Mouse (Mus musculus) effector memory CD4-positive, alpha-beta T cell, adult 7 months (primary cell): ENCODE data around the gene Map2k2. TPM values are rescaled to one million over a fixed set of nuclear protein-coding genes. Genes with fewer than 3 reads are reported as not detected.

Experiments
- polyA plus RNA-seq: library from polyadenylated mRNA; unstranded; fragments of 100-300 nt; shearing (Covaris generic); gene quantifications from one replicate; pipeline ENCODE4 v1.2.1, GENCODE M21; 2017

Gene Map2k2
- polyA plus RNA-seq, result 139 TPM

GRCm38 (mm10) chr10:81105565-81106112 lies at the start of gene Map2k2:
TSS of gene Map2k2 (plus strand) at chr10:81105915.

GRCm38 (mm10) chr10:81059603-81060543 lies 45.8 kb upstream of the Map2k2 start, which contains the start of gene Sgta:
TSS of gene Sgta (minus strand) at chr10:81060181.

GRCm38 (mm10) chr10:81069836-81070235 lies 35.9 kb upstream of the Map2k2 start, which contains the start of gene Thop1:
TSS of gene Thop1 (plus strand) at chr10:81070035.

GRCm38 (mm10) chr10:81134966-81135681 lies 29.4 kb downstream of the Map2k2 start, which contains the start of gene Zbtb7a:
TSS of gene Zbtb7a (plus strand) at chr10:81135220.

GRCm38 (mm10) chr10:81167200-81168086 lies 61.7 kb downstream of the Map2k2 start, which contains the start of gene Pias4:
TSS of gene Pias4 (minus strand) at chr10:81167923.

GRCm38 (mm10) chr10:81176466-81177271 lies 71.0 kb downstream of the Map2k2 start, which contains the start of gene Eef2:
TSS of gene Eef2 (plus strand) at chr10:81176631.

GRCm38 (mm10) chr10:81182336-81183333 lies 76.9 kb downstream of the Map2k2 start, which contains the start of gene Dapk3:
TSS of gene Dapk3 (plus strand) at chr10:81183005.

Other genes starting within 250 kb of the Map2k2 start
- not detected for gene Tmprss9, start 234.1 kb upstream of the Map2k2 start, polyA plus RNA-seq
- gene Timm13, start 204.9 kb upstream of the Map2k2 start, polyA plus RNA-seq, result 151 TPM
- gene Lmnb2, start 187.7 kb upstream of the Map2k2 start, polyA plus RNA-seq, result 18.5 TPM
- gene Gadd45b, start 175.8 kb upstream of the Map2k2 start, polyA plus RNA-seq, result 743 TPM
- 0.55 TPM for gene Gng7, start 91.0 kb upstream of the Map2k2 start, polyA plus RNA-seq
- not detected for gene Diras1, start 80.3 kb upstream of the Map2k2 start, polyA plus RNA-seq
- 11.1 TPM for gene Slc39a3, start 68.5 kb upstream of the Map2k2 start, polyA plus RNA-seq
- gene Sgta, start 45.7 kb upstream of the Map2k2 start, polyA plus RNA-seq, result 65.6 TPM
- gene Thop1, start 35.9 kb upstream of the Map2k2 start, polyA plus RNA-seq, result 4.3 TPM
- gene Creb3l3, start 7.0 kb upstream of the Map2k2 start, polyA plus RNA-seq, result not detected
- 79.6 TPM for gene Zbtb7a, start 29.3 kb downstream of the Map2k2 start, polyA plus RNA-seq
- 35.9 TPM for gene Pias4, start 62.0 kb downstream of the Map2k2 start, polyA plus RNA-seq
- 829 TPM for gene Eef2, start 70.7 kb downstream of the Map2k2 start, polyA plus RNA-seq
- 82.9 TPM for gene Dapk3, start 77.1 kb downstream of the Map2k2 start, polyA plus RNA-seq
- 0.32 TPM for gene 4930442H23Rik, start 77.9 kb downstream of the Map2k2 start, polyA plus RNA-seq
- gene Nmrk2, start 96.1 kb downstream of the Map2k2 start, polyA plus RNA-seq, result 0.76 TPM
- gene Atcay, start 124.9 kb downstream of the Map2k2 start, polyA plus RNA-seq, result 3.1 TPM
- gene Zfr2, start 127.2 kb downstream of the Map2k2 start, polyA plus RNA-seq, result 4.9 TPM
- 20.1 TPM for gene Matk, start 147.0 kb downstream of the Map2k2 start, polyA plus RNA-seq
- gene Mrpl54, start 161.0 kb downstream of the Map2k2 start, polyA plus RNA-seq, result 136 TPM
- gene Apba3, start 161.0 kb downstream of the Map2k2 start, polyA plus RNA-seq, result 37.0 TPM
- 11.5 TPM for gene Tjp3, start 185.7 kb downstream of the Map2k2 start, polyA plus RNA-seq
- gene Pip5k1c, start 187.0 kb downstream of the Map2k2 start, polyA plus RNA-seq, result 88.8 TPM
- 42.7 TPM for gene Cactin, start 215.2 kb downstream of the Map2k2 start, polyA plus RNA-seq
- gene Tbxa2r, start 222.8 kb downstream of the Map2k2 start, polyA plus RNA-seq, result 15.1 TPM
- gene Gipc3, start 237.4 kb downstream of the Map2k2 start, polyA plus RNA-seq, result not detected
- gene Hmg20b, start 244.6 kb downstream of the Map2k2 start, polyA plus RNA-seq, result 28.3 TPM